Mouse (Mus musculus) lung, postnatal 0 days (tissue): Measurements from ENCODE around the gene Fam184a. TPM values are rescaled to one million over a fixed set of nuclear protein-coding genes. Genes with fewer than 3 reads are reported as not detected.

Experiments
- ATAC-seq: fragments of 200-750 bp; cut with Nextera tagmentation; 2 replicates; pipeline ENCODE4 v1.8.0; 2017; ENCODE audit warnings: moderate library complexity
- DNase-seq: peaks from one replicate; pipeline ENCODE4 v3.0.0-alpha.2; 2016; ENCODE audit warnings: low spot score
- H3K27ac ChIP-seq: fragments of 300-500 bp; sonication (generic); 2 replicates; pipeline ENCODE4 v1.5.1; 2014; ENCODE audit warnings: antibody characterized with exemption, mild to moderate bottlenecking, low read length, mixed read lengths
- H3K27me3 ChIP-seq: fragments of 300-500 bp; sonication (generic); replicated peaks from 2 replicates; pipeline ENCODE4 v1.6.1; 2014; ENCODE audit warnings: low read length, mixed read lengths; ENCODE audit not compliant: insufficient read depth
- H3K36me3 ChIP-seq: fragments of 300-500 bp; sonication (generic); 2 replicates; pipeline ENCODE4 v1.6.1; 2014; ENCODE audit warnings: low read length, mixed read lengths; ENCODE audit not compliant: insufficient read depth
- H3K4me1 ChIP-seq: fragments of 300-500 bp; sonication (generic); 2 replicates; pipeline ENCODE4 v1.6.1; 2014; ENCODE audit warnings: antibody characterized with exemption, low read depth, low read length, mixed read lengths; ENCODE audit not compliant: insufficient read depth
- H3K4me2 ChIP-seq: fragments of 300-500 bp; sonication (generic); replicated peaks from 2 replicates; pipeline ENCODE4 v1.6.1; 2014; ENCODE audit warnings: low read depth, mild to moderate bottlenecking, low read length, moderate library complexity, mixed read lengths
- H3K4me3 ChIP-seq: fragments of 300-500 bp; sonication (generic); 2 replicates; pipeline ENCODE4 v1.5.1; 2014; ENCODE audit warnings: low read depth, low read length
- H3K9ac ChIP-seq: fragments of 300-500 bp; sonication (generic); replicated peaks from 2 replicates; pipeline ENCODE4 v1.6.1; 2014; ENCODE audit warnings: low read depth, mild to moderate bottlenecking
- H3K9me3 ChIP-seq: fragments of 300-500 bp; sonication (generic); 2 replicates; pipeline ENCODE4 v1.6.1; 2016; ENCODE audit warnings: low read length, mixed read lengths
- CTCF ChIP-seq: IDR thresholded peaks from 2 replicates; pipeline ENCODE4 v1.5.1; 2016; ENCODE audit warnings: antibody characterized with exemption, mild to moderate bottlenecking
- EP300 ChIP-seq: IDR thresholded peaks from 2 replicates; pipeline ENCODE4 v1.6.1; 2016; ENCODE audit warnings: antibody characterized with exemption, mild to moderate bottlenecking, control low read depth
- WGBS: fragments of 180-500 bp; shearing (Covaris S2); extraction: QIAGEN DNeasy Blood & Tissue Kit; methylation state at CpG from one replicate; pipeline ENCODE4 v1.1.7; 2014; 5-methylcytosine and 5-hydroxymethylcytosine counted together
- polyA plus RNA-seq: library from polyadenylated mRNA; unstranded; fragments of >200 nt; fragmentation: Nextera tagmentation; extraction: Ambion mirVana; gene quantifications from 2 replicates; pipeline ENCODE4 v1.2.1, GENCODE M21; 2015

Gene Fam184a
- polyA plus RNA-seq, 1 experiment from 2014 or later, result 6.4 TPM

DNA sequence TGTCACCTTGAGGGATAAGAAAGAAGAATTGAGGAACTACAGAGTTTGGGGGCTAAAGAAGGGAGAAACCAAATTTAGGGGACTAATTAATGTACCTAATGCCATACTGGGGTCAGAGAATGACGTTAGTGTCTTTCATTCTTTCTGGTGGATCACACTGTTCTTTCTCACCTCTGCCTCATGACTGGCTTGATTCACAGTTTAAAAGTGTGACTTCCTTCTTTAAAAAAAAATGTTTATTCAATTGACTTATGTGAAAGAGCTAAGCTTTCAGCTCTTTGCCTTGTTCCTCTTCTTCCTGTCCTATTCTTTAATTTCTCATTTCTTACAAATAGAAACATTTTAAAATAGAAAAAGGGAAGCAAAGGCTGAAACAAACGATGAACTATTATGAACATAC, 20.6 kb upstream of the Fam184a start:
- no peak for TF ChIP-seq CTCF
- TF ChIP-seq EP300, result no peak
- Histone ChIP-seq H3K36me3 (no peaks in the 10 kb centered on the region), H3K27me3 (no peaks in the 10 kb centered on the region), H3K4me1 (no peaks in the 10 kb centered on the region), H3K4me3 (no peak overlapping the region), H3K27ac (no peak overlapping the region), H3K4me2 (no peak overlapping the region), H3K9me3 (no peaks in the 10 kb centered on the region), H3K9ac (no peak overlapping the region)
- DNase-seq (no peak), ATAC-seq (no peak)
- WGBS, result 51% methylated on average over 2 of the region's 2 CpGs

DNA sequence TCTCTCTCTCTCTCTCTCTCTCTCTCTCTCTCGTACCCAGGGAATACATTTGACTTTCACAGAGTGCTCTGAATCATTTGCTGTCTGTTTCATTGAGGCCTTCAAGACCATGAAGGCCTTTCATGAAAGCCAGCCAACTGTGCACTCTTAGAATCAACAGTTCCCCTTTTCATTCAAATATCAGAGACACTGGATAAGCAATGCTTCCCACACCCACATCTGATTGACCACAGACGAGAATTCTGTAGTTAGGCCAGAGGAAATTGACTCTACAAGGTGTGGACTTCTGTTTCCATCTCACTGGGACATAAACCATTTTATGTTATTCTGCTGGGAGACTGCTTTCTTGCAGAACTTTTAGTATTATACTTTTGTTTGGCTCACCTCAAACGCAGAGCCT, 17.8 kb upstream of the Fam184a start:
- Histone ChIP-seq H3K4me3 (no peak overlapping the region), H3K4me1 (no peaks in the 10 kb centered on the region), H3K9me3 (no peaks in the 10 kb centered on the region), H3K27me3 (no peaks in the 10 kb centered on the region), H3K9ac (no peak overlapping the region), H3K36me3 (no peaks in the 10 kb centered on the region), H3K27ac (no peak overlapping the region), H3K4me2 (no peak overlapping the region)
- no peak for ATAC-seq
- WGBS, result 66% methylated on average over 3 of the region's 3 CpGs
- TF ChIP-seq EP300 (no peak), CTCF (no peak)
- DNase-seq, result no peak

DNA sequence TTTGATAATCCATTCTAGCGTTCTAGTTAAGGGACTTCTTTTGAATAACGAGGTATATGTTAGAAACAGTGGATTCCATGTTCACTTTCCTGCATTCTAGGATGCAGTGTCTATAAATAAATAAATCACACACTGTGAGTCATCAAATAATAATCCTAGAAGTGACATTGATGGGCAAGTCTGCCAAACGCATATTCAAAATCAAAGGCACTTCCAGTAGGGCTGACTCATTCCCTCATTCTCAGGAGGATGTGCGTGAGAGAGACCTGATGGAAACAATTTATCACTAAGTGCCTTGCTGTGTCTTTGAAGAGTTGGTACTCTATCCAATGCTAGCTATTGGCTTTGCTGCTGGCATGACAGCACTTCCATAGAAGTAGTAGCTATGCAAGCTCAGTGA, 14.5 kb upstream of the Fam184a start:
- Histone ChIP-seq H3K4me3 (no peak overlapping the region), H3K27me3 (no peaks in the 10 kb centered on the region), H3K9me3 (no peaks in the 10 kb centered on the region), H3K27ac (no peak overlapping the region), H3K9ac (no peak overlapping the region), H3K36me3 (no peaks in the 10 kb centered on the region), H3K4me1 (no peaks in the 10 kb centered on the region), H3K4me2 (no peak overlapping the region)
- ATAC-seq, result no peak
- TF ChIP-seq EP300 (no peak), CTCF (no peak)
- 69% methylated on average over 4 of the region's 4 CpGs for WGBS
- DNase-seq, result no peak

DNA sequence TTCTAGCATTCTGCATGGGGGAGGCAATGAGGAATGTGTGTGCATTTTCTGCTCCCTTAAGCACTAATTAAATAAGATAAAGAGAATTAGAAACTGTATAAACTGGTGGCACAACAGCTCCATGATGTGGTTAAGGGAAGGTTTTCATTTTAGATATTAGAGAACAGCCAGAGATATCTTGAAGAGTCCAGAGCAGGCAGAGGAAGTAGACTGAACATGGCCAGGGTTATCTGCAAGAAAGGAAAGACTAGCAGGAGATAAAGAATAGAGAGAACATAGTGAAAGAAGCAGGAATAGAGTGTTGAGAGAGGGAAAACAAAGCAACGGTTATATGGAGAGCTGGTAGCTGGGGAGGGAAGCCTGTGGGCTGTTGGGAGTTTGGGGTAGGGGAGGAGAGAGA, 1.8 kb upstream of the Fam184a start:
- H3K9ac ChIP-seq, result no peak overlapping the region
- no peak overlapping the region for H3K27ac ChIP-seq
- H3K27me3 ChIP-seq, result no peaks in the 10 kb centered on the region; the same call in 1 of the 2 replicates
- no peaks in the 10 kb centered on the region for H3K9me3 ChIP-seq
- WGBS, result 61% methylated on average over 1 of the region's 1 CpGs
- no peak overlapping the region for H3K4me3 ChIP-seq
- no peaks in the 10 kb centered on the region for H3K36me3 ChIP-seq
- TF ChIP-seq CTCF, result peak; percentile 16; the same call in 1 of the 2 replicates
- no peak for TF ChIP-seq EP300
- no peak for ATAC-seq
- DNase-seq, result no peak
- no peaks in the 10 kb centered on the region for H3K4me1 ChIP-seq
- no peak overlapping the region for H3K4me2 ChIP-seq

DNA sequence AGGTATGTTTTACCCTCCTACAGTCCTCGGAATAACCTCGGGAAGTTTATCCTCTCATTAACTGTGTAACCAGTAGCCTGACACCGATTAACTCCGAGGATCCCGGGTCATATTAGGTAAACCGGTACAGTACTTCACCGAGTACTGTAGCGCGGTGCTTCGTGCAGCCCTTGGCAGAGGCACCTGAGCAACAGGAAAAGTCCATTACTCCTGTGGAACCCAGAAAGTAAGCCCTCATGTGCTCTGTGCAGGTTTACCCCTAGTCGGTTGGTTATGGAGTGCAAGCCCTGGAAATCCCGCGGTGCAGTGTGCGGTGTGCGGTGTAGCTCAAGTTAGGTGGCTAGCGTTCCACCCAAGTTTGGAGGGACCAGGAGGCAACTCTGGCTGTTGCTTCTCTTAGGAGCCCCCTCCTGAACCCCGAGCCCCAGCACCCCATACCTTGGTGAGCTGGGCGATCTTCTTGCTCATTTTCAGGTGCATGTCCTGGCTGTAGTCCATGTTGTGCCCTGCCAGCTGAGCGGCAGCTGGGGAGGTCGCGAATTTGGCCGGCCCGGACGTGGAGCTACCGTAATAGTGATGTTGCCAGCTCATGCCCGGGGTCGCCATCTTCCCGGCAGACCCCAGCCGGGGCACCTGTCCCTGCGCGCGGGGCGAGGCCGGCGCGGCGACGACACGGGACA, 508 bp downstream of the Fam184a start:
- Histone ChIP-seq H3K27me3 (no peaks in the 10 kb centered on the region; the same call in 1 of the 2 replicates), H3K9me3 (no peaks in the 10 kb centered on the region), H3K4me1 (no peaks in the 10 kb centered on the region), H3K4me3 (peak overlapping the region; percentile 68), H3K9ac (peak overlapping the region; percentile 23; the same call in 1 of the 2 replicates), H3K27ac (no peak overlapping the region), H3K36me3 (no peaks in the 10 kb centered on the region), H3K4me2 (peak overlapping the region; percentile 96)
- WGBS, result 8% methylated on average over 38 of the region's 39 CpGs
- TF ChIP-seq EP300 (no peak), CTCF (no peak)
- DNase-seq (peak; percentile 14), ATAC-seq (peak; percentile 16; the same call in 1 of the 2 replicates)

DNA sequence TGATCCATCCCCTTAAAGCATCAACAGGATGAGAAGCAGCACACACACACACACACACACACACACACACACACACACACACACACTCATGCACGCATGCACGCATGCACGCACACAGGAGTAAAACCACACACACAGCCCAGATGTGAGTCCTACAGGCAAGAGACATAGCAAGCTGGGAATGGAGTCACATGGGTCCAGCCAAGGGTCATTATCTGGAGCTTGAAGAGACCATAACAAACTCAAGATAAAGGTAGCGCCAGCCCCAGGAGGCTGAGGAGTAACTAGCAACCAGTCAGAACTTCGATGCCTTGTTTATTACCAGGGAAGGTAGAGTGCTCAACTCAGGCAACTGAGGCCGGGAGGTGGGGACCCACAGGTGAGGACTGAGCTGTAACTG, 4.9 kb downstream of the Fam184a start:
- ATAC-seq, result peak; percentile 73
- H3K4me3 ChIP-seq, result no peak overlapping the region
- no peak overlapping the region for H3K4me2 ChIP-seq
- no peak overlapping the region for H3K9ac ChIP-seq
- no peaks in the 10 kb centered on the region for H3K36me3 ChIP-seq
- H3K27me3 ChIP-seq, result no peaks in the 10 kb centered on the region
- peak; percentile 25 for DNase-seq
- no peaks in the 10 kb centered on the region for H3K9me3 ChIP-seq
- H3K4me1 ChIP-seq, result no peaks in the 10 kb centered on the region
- TF ChIP-seq CTCF (no peak), EP300 (no peak)
- 58% methylated on average over 6 of the region's 6 CpGs for WGBS
- H3K27ac ChIP-seq, result no peak overlapping the region
